Mouse (Mus musculus) forebrain, embryonic 12.5 days (tissue): ENCODE measurements at regions not wholly inside any gene's neighbourhood (a gene's known extent, or its start where the extent isn't known, plus 50 kb on each side); places are given as distances from the start of the nearest gene placed in this dataset.
A peak's percentile ranks its signal among the peaks of the same experiment; 100 is the strongest.
"Not testable (repeated sequence)": the region's sequence is repeated elsewhere in the genome, so short reads cannot be mapped to it uniquely, and the experiment has no call there.

Experiments
- ATAC-seq: fragments of 200-750 bp; cut with Nextera tagmentation; 2 replicates; pipeline ENCODE4 v1.8.0; 2017; ENCODE audit warnings: moderate TSS enrichment; ENCODE audit not compliant: low FRiP score
- H3K27ac ChIP-seq: fragments of 300-500 bp; sonication (generic); 2 replicates; pipeline ENCODE4 v1.5.1; 2016; ENCODE audit warnings: mild to moderate bottlenecking
- H3K27me3 ChIP-seq: fragments of 300-500 bp; sonication (generic); 2 replicates; pipeline ENCODE4 v1.6.1; 2016; ENCODE audit warnings: mild to moderate bottlenecking
- H3K36me3 ChIP-seq: fragments of 300-500 bp; sonication (generic); replicated peaks from 2 replicates; pipeline ENCODE4 v1.6.1; 2016; ENCODE audit warnings: mild to moderate bottlenecking
- H3K4me1 ChIP-seq: fragments of 300-500 bp; sonication (generic); 2 replicates; pipeline ENCODE4 v1.6.1; 2016
- H3K4me2 ChIP-seq: fragments of 300-500 bp; sonication (generic); 2 replicates; pipeline ENCODE4 v1.6.1; 2016; ENCODE audit warnings: mild to moderate bottlenecking, moderate library complexity
- H3K4me3 ChIP-seq: fragments of 300-500 bp; sonication (generic); replicated peaks from 2 replicates; pipeline ENCODE4 v1.5.1; 2016; ENCODE audit warnings: mild to moderate bottlenecking
- H3K9ac ChIP-seq: fragments of 300-500 bp; sonication (generic); 2 replicates; pipeline ENCODE4 v1.6.1; 2016; ENCODE audit warnings: mild to moderate bottlenecking
- H3K9me3 ChIP-seq: fragments of 300-500 bp; sonication (generic); 2 replicates; pipeline ENCODE4 v1.6.1; 2016
- WGBS: fragments of 180-500 bp; shearing (Covaris S2); methylation state at CpG from one replicate; pipeline ENCODE4 v1.1.7; 2016; 5-methylcytosine and 5-hydroxymethylcytosine counted together

DNA sequence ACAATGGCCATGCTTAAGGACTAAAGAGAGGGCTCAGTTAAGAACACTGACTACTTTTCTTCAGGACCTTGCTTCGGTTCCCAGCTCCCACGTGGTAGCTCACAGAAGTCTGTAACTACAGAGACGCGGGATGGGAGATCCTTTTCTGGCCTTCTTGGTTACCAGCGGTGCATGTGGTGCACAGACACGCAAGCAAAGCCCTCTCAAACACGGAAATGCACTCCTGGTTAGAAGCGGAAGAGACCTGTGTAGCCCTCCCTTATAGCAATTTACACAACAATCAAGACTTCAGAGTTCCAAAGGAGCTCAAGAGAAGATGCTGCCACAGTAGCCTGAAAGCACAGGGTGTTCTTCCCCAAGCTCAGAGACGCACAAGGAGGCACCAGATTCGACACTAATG is 225.6 kb downstream of the Unc5cl start:
- ATAC-seq: no peak
- H3K36me3 ChIP-seq: no peaks in the 10 kb centered on the region
- H3K9ac ChIP-seq: no peak overlapping the region
- whole genome bisulfite sequencing: 85% methylated on average over 10 of the region's 10 CpGs
- H3K9me3 ChIP-seq: no peaks in the 10 kb centered on the region
- no peaks in the 10 kb centered on the region for H3K27me3 ChIP-seq
- H3K4me1 ChIP-seq: no peaks in the 10 kb centered on the region
- no peak overlapping the region for H3K4me2 ChIP-seq
- H3K4me3 ChIP-seq: no peak overlapping the region
- no peak overlapping the region for H3K27ac ChIP-seq

- Histone ChIP-seq H3K27me3 (no peaks in the 10 kb centered on the region), H3K27ac (no peak overlapping the region), H3K9me3 (no peaks in the 10 kb centered on the region), H3K4me3 (no peak overlapping the region), H3K4me2 (no peak overlapping the region), H3K4me1 (no peaks in the 10 kb centered on the region), H3K36me3 (no peaks in the 10 kb centered on the region), H3K9ac (no peak overlapping the region)
- 74% methylated on average over 2 of the region's 2 CpGs for WGBS
- ATAC-seq: no peak
These were observed 234.2 kb downstream of the Unc5cl start for GRCm38 (mm10) chr17:48688944-48689343.

GRCm38 (mm10) chr17:48698456-48698855 is 233.7 kb upstream of the Lrfn2 start:
- no peaks in the 10 kb centered on the region for H3K27me3 ChIP-seq
- WGBS: 72% methylated on average over 5 of the region's 5 CpGs
- H3K4me2 ChIP-seq: no peak overlapping the region
- no peak overlapping the region for H3K9ac ChIP-seq
- no peaks in the 10 kb centered on the region for H3K36me3 ChIP-seq
- H3K4me1 ChIP-seq: no peaks in the 10 kb centered on the region
- ATAC-seq: no peak
- H3K27ac ChIP-seq: no peak overlapping the region
- H3K9me3 ChIP-seq: 0 out of 2 replicates have a peak, but pooled peaks cover 4% of the 10 kb centered on the region
- H3K4me3 ChIP-seq: no peak overlapping the region

DNA sequence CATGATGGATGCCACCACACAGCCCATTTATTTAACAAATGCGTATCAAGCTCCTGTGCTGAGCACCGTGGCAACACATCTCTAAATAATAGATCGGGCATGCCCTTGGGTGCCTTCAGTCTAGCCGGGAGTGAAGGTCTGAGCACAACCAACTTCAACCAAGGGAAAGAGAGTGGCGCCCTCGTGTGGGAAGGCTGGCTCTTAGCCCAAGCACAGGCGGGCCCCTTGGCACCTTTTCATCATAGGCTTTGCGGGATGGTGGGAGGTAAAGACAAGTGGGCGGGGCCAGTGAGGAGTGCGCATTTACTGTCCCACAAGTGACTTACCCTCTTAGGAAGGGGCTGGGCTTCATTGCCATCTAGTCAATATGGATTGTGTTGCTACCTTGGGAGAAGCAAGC is 231.6 kb upstream of the Lrfn2 start:
- no peaks in the 10 kb centered on the region for H3K27me3 ChIP-seq
- H3K36me3 ChIP-seq: no peaks in the 10 kb centered on the region
- H3K4me1 ChIP-seq: no peaks in the 10 kb centered on the region
- no peak overlapping the region for H3K4me2 ChIP-seq
- 0 out of 2 replicates have a peak, but pooled peaks cover 4% of the 10 kb centered on the region for H3K9me3 ChIP-seq
- H3K4me3 ChIP-seq: no peak overlapping the region
- no peak overlapping the region for H3K9ac ChIP-seq
- ATAC-seq: no peak
- 33% methylated on average over 10 of the region's 10 CpGs for WGBS
- no peak overlapping the region for H3K27ac ChIP-seq

GRCm38 (mm10) chr17:48720506-48720905 is 211.7 kb upstream of the Lrfn2 start:
- Histone ChIP-seq H3K27ac (no peak overlapping the region), H3K36me3 (no peaks in the 10 kb centered on the region), H3K9me3 (no peaks in the 10 kb centered on the region), H3K27me3 (no peaks in the 10 kb centered on the region), H3K4me2 (no peak overlapping the region), H3K4me3 (no peak overlapping the region), H3K9ac (no peak overlapping the region), H3K4me1 (0 out of 2 replicates have a peak, but pooled peaks cover 4% of the 10 kb centered on the region)
- 90% methylated on average over 4 of the region's 4 CpGs for WGBS
- no peak for ATAC-seq

GRCm38 (mm10) chr17:48723286-48723685 is 208.9 kb upstream of the Lrfn2 start:
- Histone ChIP-seq H3K9me3 (no peaks in the 10 kb centered on the region), H3K4me3 (no peak overlapping the region), H3K4me2 (no peak overlapping the region), H3K36me3 (no peaks in the 10 kb centered on the region), H3K4me1 (0 out of 2 replicates have a peak, but pooled peaks cover 4% of the 10 kb centered on the region), H3K27me3 (no peaks in the 10 kb centered on the region), H3K27ac (no peak overlapping the region), H3K9ac (no peak overlapping the region)
- no peak for ATAC-seq
- WGBS: 89% methylated on average over 10 of the region's 10 CpGs

DNA sequence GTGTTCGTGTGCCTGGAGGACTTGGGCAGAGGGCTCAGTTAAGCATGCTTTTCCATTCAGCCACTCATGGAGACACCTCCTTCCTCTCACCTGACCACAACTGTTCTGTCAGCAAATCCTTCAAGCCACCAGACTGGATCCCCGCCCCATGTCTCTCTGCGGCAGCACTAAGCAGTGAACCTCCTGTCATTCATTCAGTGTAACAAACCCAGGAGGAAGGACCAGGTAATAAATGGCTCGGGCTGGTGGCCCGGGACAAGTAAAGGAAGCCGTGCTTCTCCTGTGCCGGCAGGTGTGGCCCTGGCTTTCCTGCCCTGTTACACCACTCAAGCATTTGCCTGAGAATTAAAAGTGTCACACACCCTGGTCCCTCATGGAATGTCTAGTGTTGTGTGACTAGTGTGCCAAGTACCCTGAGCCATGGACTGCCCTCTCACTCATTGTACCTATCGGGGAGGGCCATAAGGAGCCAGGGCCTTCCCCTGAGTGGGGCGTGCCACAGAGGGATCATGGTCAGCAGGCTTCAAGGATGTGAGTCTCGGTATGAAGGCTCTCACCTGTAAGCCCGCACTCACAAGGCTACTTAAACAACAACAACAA is 207.6 kb upstream of the Lrfn2 start:
- ATAC-seq: no peak
- 90% methylated on average over 11 of the region's 11 CpGs for WGBS
- H3K4me1 ChIP-seq: 0 out of 2 replicates have a peak, but pooled peaks cover 4% of the 10 kb centered on the region

GRCm38 (mm10) chr17:48726460-48726859 is 205.7 kb upstream of the Lrfn2 start:
- H3K36me3 ChIP-seq: no peaks in the 10 kb centered on the region
- H3K9me3 ChIP-seq: no peaks in the 10 kb centered on the region
- H3K4me3 ChIP-seq: no peak overlapping the region
- no peak overlapping the region for H3K9ac ChIP-seq
- 75% methylated on average over 3 of the region's 3 CpGs for WGBS
- no peak overlapping the region for H3K4me2 ChIP-seq
- ATAC-seq: no peak
- H3K4me1 ChIP-seq: 0 out of 2 replicates have a peak, but pooled peaks cover 4% of the 10 kb centered on the region
- no peaks in the 10 kb centered on the region for H3K27me3 ChIP-seq
- no peak overlapping the region for H3K27ac ChIP-seq

More for the DNA sequence above, 207.6 kb upstream of the Lrfn2 start:
- Histone ChIP-seq H3K9ac (no peak overlapping the region), H3K27me3 (no peaks in the 10 kb centered on the region), H3K36me3 (no peaks in the 10 kb centered on the region), H3K9me3 (no peaks in the 10 kb centered on the region), H3K4me3 (no peak overlapping the region), H3K27ac (no peak overlapping the region), H3K4me2 (no peak overlapping the region)

DNA sequence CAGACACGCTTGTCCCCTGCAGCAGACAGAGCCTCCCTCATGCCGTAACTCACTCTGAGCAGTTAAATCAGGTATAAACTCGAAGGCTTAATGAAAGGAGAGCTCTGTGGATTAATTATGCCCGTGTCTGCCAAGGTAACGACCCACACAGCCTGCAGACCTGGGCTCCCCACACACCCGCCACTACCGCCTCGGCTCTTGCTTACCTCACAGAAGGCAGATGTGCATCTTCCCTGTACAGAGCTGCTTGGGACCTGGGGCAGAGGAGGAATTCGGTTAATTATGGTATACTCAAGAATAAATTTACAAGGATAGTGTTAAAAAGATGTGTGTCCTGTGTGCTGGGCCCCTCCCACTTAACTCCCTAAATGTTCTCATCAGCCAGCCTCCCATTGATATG is 198.4 kb upstream of the Lrfn2 start:
- H3K9me3 ChIP-seq: no peaks in the 10 kb centered on the region
- H3K4me2 ChIP-seq: no peak overlapping the region
- H3K4me3 ChIP-seq: no peak overlapping the region
- H3K4me1 ChIP-seq: no peaks in the 10 kb centered on the region; the same call in 1 of the 2 replicates
- no peaks in the 10 kb centered on the region for H3K27me3 ChIP-seq
- ATAC-seq: no peak
- H3K9ac ChIP-seq: no peak overlapping the region
- WGBS: 72% methylated on average over 9 of the region's 9 CpGs
- no peaks in the 10 kb centered on the region for H3K36me3 ChIP-seq
- H3K27ac ChIP-seq: no peak overlapping the region

- 87% methylated on average over 2 of the region's 2 CpGs for WGBS
- H3K4me3 ChIP-seq, H3K36me3 ChIP-seq, ATAC-seq, H3K9me3 ChIP-seq, H3K27me3 ChIP-seq, H3K4me1 ChIP-seq, H3K4me2 ChIP-seq, H3K9ac ChIP-seq, H3K27ac ChIP-seq: not testable (repeated sequence)
These were observed 195.0 kb upstream of the Lrfn2 start for GRCm38 (mm10) chr17:48737181-48737580.

DNA sequence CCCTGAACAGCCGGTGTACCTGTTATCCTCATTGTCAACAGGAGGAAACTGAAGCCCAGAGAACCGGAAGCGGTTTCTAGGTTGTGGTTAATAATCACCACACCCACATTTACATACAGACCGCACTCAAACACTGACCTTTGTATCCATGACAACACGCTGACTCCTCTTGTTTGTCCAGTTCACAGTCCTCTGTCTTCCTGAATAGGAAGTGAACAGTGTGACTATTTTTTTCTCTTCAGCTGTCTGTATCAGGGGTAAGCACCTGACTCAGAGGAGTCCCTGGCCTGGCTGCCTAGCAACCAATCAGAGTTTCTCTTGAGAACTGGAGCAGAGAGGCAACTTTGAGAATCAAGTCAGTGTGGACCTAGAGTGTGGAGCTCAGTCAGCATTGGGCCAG is 193.5 kb upstream of the Lrfn2 start:
- peaks cover 6% of the 10 kb centered on the region; the same call in 1 of the 2 replicates for H3K4me1 ChIP-seq
- H3K36me3 ChIP-seq: no peaks in the 10 kb centered on the region
- H3K4me3 ChIP-seq: no peak overlapping the region
- no peak overlapping the region for H3K4me2 ChIP-seq
- no peak for ATAC-seq
- 90% methylated on average over 5 of the region's 5 CpGs for WGBS
- H3K9ac ChIP-seq: no peak overlapping the region
- H3K27me3 ChIP-seq: no peaks in the 10 kb centered on the region
- H3K9me3 ChIP-seq: no peaks in the 10 kb centered on the region
- H3K27ac ChIP-seq: no peak overlapping the region

DNA sequence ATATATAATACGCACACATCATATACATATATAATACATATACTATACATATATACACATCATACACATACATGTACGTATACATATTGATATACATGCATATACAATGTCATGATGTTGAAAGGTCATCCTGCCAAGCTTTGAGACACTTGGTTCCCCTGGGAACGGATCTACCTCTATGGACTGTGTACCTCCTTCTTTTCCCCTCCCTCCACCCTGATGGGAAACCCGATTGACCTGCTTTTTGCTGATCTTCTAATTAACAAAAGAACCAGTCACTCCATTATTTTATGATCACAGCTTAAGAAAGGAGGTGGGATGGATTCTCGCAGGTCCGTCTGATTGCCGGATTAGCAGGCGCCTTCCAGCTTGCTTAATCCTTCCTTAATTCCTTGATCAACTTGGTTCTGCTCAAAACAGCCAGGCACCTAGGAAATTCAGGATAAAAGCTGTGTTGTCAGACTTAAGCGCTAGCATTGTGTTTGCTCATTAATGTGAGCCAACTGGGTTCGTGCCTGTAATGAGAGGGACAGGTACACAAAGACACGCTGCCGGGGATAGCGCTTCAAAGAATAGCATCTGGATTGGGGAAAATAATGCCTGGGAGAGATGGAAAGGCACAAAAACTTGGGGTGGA is 189.3 kb upstream of the Lrfn2 start:
- H3K4me1 ChIP-seq: peaks cover 6% of the 10 kb centered on the region; the same call in 1 of the 2 replicates
- H3K9ac ChIP-seq: no peak overlapping the region
- H3K36me3 ChIP-seq: no peaks in the 10 kb centered on the region
- 17% methylated on average over 13 of the region's 13 CpGs for WGBS
- H3K4me2 ChIP-seq: no peak overlapping the region
- ATAC-seq: no peak; the same call in 1 of the 2 replicates
- peak overlapping the region; percentile 44; the same call in 1 of the 2 replicates for H3K27ac ChIP-seq
- H3K27me3 ChIP-seq: no peaks in the 10 kb centered on the region
- H3K9me3 ChIP-seq: no peaks in the 10 kb centered on the region
- no peak overlapping the region for H3K4me3 ChIP-seq

DNA sequence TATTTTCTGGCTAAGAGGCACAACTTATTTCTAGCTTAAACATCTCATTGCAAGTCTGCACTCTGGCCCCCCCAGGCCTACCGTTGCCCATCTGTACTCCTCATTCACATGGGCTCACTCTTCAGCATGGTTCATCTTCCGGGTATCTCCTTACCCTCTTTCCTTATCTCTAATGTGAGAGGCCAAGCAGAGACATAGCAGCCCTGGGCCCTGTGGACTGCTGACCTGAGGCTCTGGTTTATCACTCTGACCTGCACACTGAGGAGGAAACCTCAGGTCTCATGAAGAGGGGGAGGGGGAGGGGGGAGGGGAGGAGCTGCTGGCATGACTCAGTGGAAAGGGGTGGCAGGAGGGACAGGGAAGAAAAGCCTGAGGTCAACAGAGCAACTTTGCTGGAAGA is 162.1 kb upstream of the Lrfn2 start:
- no peaks in the 10 kb centered on the region for H3K9me3 ChIP-seq
- H3K9ac ChIP-seq: no peak overlapping the region
- no peak overlapping the region for H3K4me3 ChIP-seq
- WGBS: 98% methylated on average over 2 of the region's 2 CpGs
- H3K4me2 ChIP-seq: no peak overlapping the region
- 0 out of 2 replicates have a peak, but pooled peaks cover under 1% of the 10 kb centered on the region for H3K27me3 ChIP-seq
- no peak for ATAC-seq
- H3K27ac ChIP-seq: no peak overlapping the region
- peaks cover 31% of the 10 kb centered on the region for H3K4me1 ChIP-seq
- no peaks in the 10 kb centered on the region for H3K36me3 ChIP-seq
